Mouse (Mus musculus): Measurements from ENCODE around the gene Azin2.

GRCm38 (mm10) chr4:128995238-128995637 is 33.0 kb upstream of the Azin2 start:
- TF ChIP-seq USF1 (IDR thresholded peaks at IDR 0.05; ENCODE audit: low read depth, low read length): no peak
- TF ChIP-seq CTCF (IDR thresholded peaks at IDR 0.05 in 2 of 3, conservative IDR thresholded peaks at IDR 0.05 in 1 of 3; ENCODE audit: control insufficient read depth in 1 of 3, insufficient read depth in 1 of 3, low read depth in 2 of 3, low read length in 3 of 3, poor library complexity in 1 of 3, severe bottlenecking in 1 of 3): no peak
- TF ChIP-seq MAX (IDR thresholded peaks at IDR 0.05; ENCODE audit: low read length): no peak
- TF ChIP-seq POLR2A (IDR thresholded peaks at IDR 0.05; ENCODE audit: control insufficient read depth in 1 of 2, insufficient read depth in 1 of 2, low read depth in 1 of 2, low read length in 2 of 2, poor library complexity in 1 of 2): no peak

Data from MEL (cell line).